Mouse (Mus musculus) brown adipose tissue, adult 24 weeks (tissue): ENCODE results near the gene Zfp94. TPM values are rescaled to one million over a fixed set of nuclear protein-coding genes. Genes with fewer than 3 reads are reported as not detected.
"Not testable (repeated sequence)": the region's sequence is repeated elsewhere in the genome, so short reads cannot be mapped to it uniquely, and the experiment has no call there.

ENCODE experiments used
- H3K27ac ChIP-seq: fragments of 200-500 bp; replicated peaks from 2 replicates; pipeline ENCODE4 v1.5.1; 2012; ENCODE audit warnings: low read depth, mild to moderate bottlenecking, low read length
- H3K4me1 ChIP-seq: fragments of 200-500 bp; 2 replicates; pipeline ENCODE4 v1.6.1; 2012; ENCODE audit warnings: low read length, mixed read lengths; ENCODE audit not compliant: control insufficient read depth, insufficient read depth, insufficient read length
- H3K4me3 ChIP-seq: fragments of 200-500 bp; 2 replicates; pipeline ENCODE4 v1.5.1; 2012; ENCODE audit warnings: low read depth, mild to moderate bottlenecking, low read length, moderate library complexity; ENCODE audit not compliant: insufficient read depth
- polyA plus RNA-seq: library from polyadenylated mRNA; stranded (reverse); fragments of >200 nt; gene quantifications from 2 replicates; pipeline ENCODE4 v1.2.4, GENCODE M21; 2012; ENCODE audit not compliant: missing spikeins, insufficient read depth, insufficient read length

Zfp94 gene
- polyA plus RNA-seq, 1 experiment: 4.5 TPM

GRCm38 (mm10) chr7:24295376-24295775 lies 21.1 kb downstream of the Zfp94 start:
- peaks cover 2% of the 10 kb centered on the region; the same call in 1 of the 2 replicates for H3K4me1 ChIP-seq
- H3K27ac ChIP-seq: no peak overlapping the region

GRCm38 (mm10) chr7:24294763-24295162 lies 21.7 kb downstream of the Zfp94 start:
- no peak overlapping the region for H3K27ac ChIP-seq
- H3K4me1 ChIP-seq: peaks cover 2% of the 10 kb centered on the region; the same call in 1 of the 2 replicates
- no peak overlapping the region for H3K4me3 ChIP-seq

More at GRCm38 (mm10) chr7:24295376-24295775, 21.1 kb downstream of the Zfp94 start:
- no peak overlapping the region for H3K4me3 ChIP-seq

GRCm38 (mm10) chr7:24293061-24293851 lies 23.2 kb downstream of the Zfp94 start:
- Histone ChIP-seq H3K27ac (no peak overlapping the region), H3K4me3 (no peak overlapping the region)

GRCm38 (mm10) chr7:24291387-24292090 lies 24.9 kb downstream of the Zfp94 start:
- no peak overlapping the region for H3K4me3 ChIP-seq
- no peak overlapping the region for H3K27ac ChIP-seq
- no peaks in the 10 kb centered on the region for H3K4me1 ChIP-seq

More at GRCm38 (mm10) chr7:24293061-24293851, 23.2 kb downstream of the Zfp94 start:
- no peaks in the 10 kb centered on the region for H3K4me1 ChIP-seq

- Histone ChIP-seq H3K4me1 (no peaks in the 10 kb centered on the region), H3K4me3 (no peak overlapping the region), H3K27ac (no peak overlapping the region)
Measured at GRCm38 (mm10) chr7:24290106-24290693, 26.3 kb downstream of the Zfp94 start.

GRCm38 (mm10) chr7:24288512-24288911 lies 28.0 kb downstream of the Zfp94 start:
- Histone ChIP-seq H3K27ac (no peak overlapping the region), H3K4me3 (no peak overlapping the region), H3K4me1 (no peaks in the 10 kb centered on the region)

GRCm38 (mm10) chr7:24287670-24288069 lies 28.8 kb downstream of the Zfp94 start:
- Histone ChIP-seq H3K4me1 (no peaks in the 10 kb centered on the region), H3K4me3 (no peak overlapping the region), H3K27ac (no peak overlapping the region)

GRCm38 (mm10) chr7:24286916-24287315 lies 29.6 kb downstream of the Zfp94 start:
- Histone ChIP-seq H3K4me1 (no peaks in the 10 kb centered on the region), H3K27ac (no peak overlapping the region), H3K4me3 (no peak overlapping the region)

- Histone ChIP-seq H3K27ac (no peak overlapping the region), H3K4me3 (no peak overlapping the region), H3K4me1 (no peaks in the 10 kb centered on the region)
Measured at GRCm38 (mm10) chr7:24286090-24286489, 30.4 kb downstream of the Zfp94 start.

- Histone ChIP-seq H3K4me3 (no peak overlapping the region), H3K27ac (no peak overlapping the region), H3K4me1 (no peaks in the 10 kb centered on the region)
Measured at GRCm38 (mm10) chr7:24280858-24281145, 35.7 kb downstream of the Zfp94 start.

- Histone ChIP-seq H3K27ac (no peak overlapping the region), H3K4me3 (no peak overlapping the region), H3K4me1 (no peaks in the 10 kb centered on the region)
Measured at GRCm38 (mm10) chr7:24280031-24280857, 36.2 kb downstream of the Zfp94 start.

GRCm38 (mm10) chr7:24278771-24279170 lies 37.7 kb downstream of the Zfp94 start:
- not testable (repeated sequence) for H3K4me1 ChIP-seq, H3K4me3 ChIP-seq, H3K27ac ChIP-seq

- H3K4me1 ChIP-seq: peaks cover 4% of the 10 kb centered on the region; the same call in 1 of the 2 replicates
Measured at GRCm38 (mm10) chr7:24274456-24274855, 42.0 kb downstream of the Zfp94 start.

GRCm38 (mm10) chr7:24271191-24271590 lies 45.3 kb downstream of the Zfp94 start:
- Histone ChIP-seq H3K27ac (no peak overlapping the region), H3K4me3 (no peak overlapping the region), H3K4me1 (peaks cover 4% of the 10 kb centered on the region; the same call in 1 of the 2 replicates)

More at GRCm38 (mm10) chr7:24274456-24274855, 42.0 kb downstream of the Zfp94 start:
- H3K27ac ChIP-seq: no peak overlapping the region
- H3K4me3 ChIP-seq: no peak overlapping the region

- H3K4me3 ChIP-seq: peak within 1 kb of the TSS; percentile 79
- H3K27ac ChIP-seq: peak within 1 kb of the TSS; percentile 58; the same call in 1 of the 2 replicates
- H3K4me1 ChIP-seq: peaks cover 4% of the 10 kb centered on the region; the same call in 1 of the 2 replicates
Measured at GRCm38 (mm10) chr7:24270288-24270672, 46.2 kb downstream of the Zfp94 start, which contains the start of gene Zfp93. Gene Zfp93 (plus strand): TSS chr7:24270420.
